Mouse (Mus musculus) kidney, adult 2 months (tissue): Measurements from ENCODE around the gene Cep162.

ENCODE experiments used
- CTCF ChIP-seq: fragments of 200-500 bp; conservative IDR thresholded peaks from 2 replicates; pipeline ENCODE4 v1.5.1; 2011; ENCODE audit warnings: low read depth, mild to moderate bottlenecking, control low read depth, low read length, moderate library complexity, mixed read lengths; ENCODE audit not compliant: insufficient read depth, insufficient read length
- POLR2A ChIP-seq: fragments of 200-500 bp; IDR thresholded peaks from one replicate; pipeline ENCODE4 v1.6.1; 2011; ENCODE audit warnings: low read depth, low read length, control low read depth

GRCm38 (mm10) chr9:87202431-87202830 lies 52.9 kb downstream of the Cep162 start:
- TF ChIP-seq CTCF, result no peak
- no peak for TF ChIP-seq POLR2A
